Mouse (Mus musculus) G1E (cell line): Measurements from ENCODE around the gene Lamtor2. TPM values are rescaled to one million over a fixed set of nuclear protein-coding genes. Genes with fewer than 3 reads are reported as not detected.

ENCODE experiments used
- ATAC-seq: 2 replicates; pipeline ENCODE4 v1.8.0; 2016; ENCODE audit warnings: mild to moderate bottlenecking; ENCODE audit not compliant: insufficient number of reproducible peaks, poor library complexity, low FRiP score, severe bottlenecking; ENCODE audit errors: extremely low read depth
- DNase-seq: peaks from one replicate; pipeline ENCODE4 v3.0.0; 2012; ENCODE audit warnings: low spot score
- H3K27me3 ChIP-seq: 2 replicates; pipeline ENCODE4 v1.6.1; 2012; ENCODE audit warnings: mild to moderate bottlenecking, low read length, inconsistent platforms; ENCODE audit not compliant: insufficient read depth
- H3K36me3 ChIP-seq: replicated peaks from 2 replicates; pipeline ENCODE3; 2012; ENCODE audit warnings: mild to moderate bottlenecking, inconsistent platforms
- H3K4me1 ChIP-seq: 2 replicates; pipeline ENCODE4 v1.6.1; 2012; ENCODE audit warnings: low read depth, low read length, inconsistent platforms, mixed read lengths; ENCODE audit not compliant: insufficient read depth
- H3K4me3 ChIP-seq: 2 replicates; pipeline ENCODE4 v1.5.1; 2012; ENCODE audit warnings: low read depth, mild to moderate bottlenecking, inconsistent platforms, low read length, moderate library complexity, mixed read lengths
- H3K9me3 ChIP-seq: replicated peaks from 2 replicates; pipeline ENCODE4 v1.6.1; 2012; ENCODE audit warnings: inconsistent platforms
- CTCF ChIP-seq: IDR thresholded peaks from 2 replicates; pipeline ENCODE4 v1.5.1; 2012; ENCODE audit warnings: low read depth, low read length, inconsistent platforms, mixed read lengths
- GATA1 ChIP-seq: IDR thresholded peaks from 2 replicates; pipeline ENCODE4 v1.6.1; 2012; ENCODE audit warnings: borderline replicate concordance, low read length, inconsistent platforms, mixed read lengths
- GATA2 ChIP-seq: IDR thresholded peaks from 2 replicates; pipeline ENCODE4 v1.6.1; 2012; ENCODE audit warnings: low read depth, low read length, inconsistent platforms, borderline replicate concordance
- POLR2AphosphoS5 ChIP-seq: IDR thresholded peaks from 2 replicates; pipeline ENCODE4 v1.6.1; 2012; ENCODE audit warnings: low read depth, low read length, inconsistent platforms; ENCODE audit not compliant: insufficient replicate concordance
- TAL1 ChIP-seq: conservative IDR thresholded peaks from 2 replicates; pipeline ENCODE4 v1.6.1; 2012; ENCODE audit warnings: low read depth, low read length, inconsistent platforms, mixed read lengths
- polyA plus RNA-seq: library from polyadenylated mRNA; stranded (reverse); fragments of >175 nt; gene quantifications from 2 replicates; pipeline ENCODE4 v1.2.3, GENCODE M21; 2012
- total RNA-seq, 2 experiments: library from RNA; stranded (forward) in 1 of 2; stranded (reverse) in 1 of 2; fragments of 200-1000 nt in 1 of 2; fragments of >200 nt in 1 of 2; fragmentation: Nextera tagmentation in 1 of 2; gene quantifications; 2 replicates each; pipeline ENCODE4 v1.2.3; 2014 to 2017

Gene Lamtor2
- total and polyA plus RNA-seq, 3 experiments: 44.7 to 182 (median 97.5) TPM

DNA sequence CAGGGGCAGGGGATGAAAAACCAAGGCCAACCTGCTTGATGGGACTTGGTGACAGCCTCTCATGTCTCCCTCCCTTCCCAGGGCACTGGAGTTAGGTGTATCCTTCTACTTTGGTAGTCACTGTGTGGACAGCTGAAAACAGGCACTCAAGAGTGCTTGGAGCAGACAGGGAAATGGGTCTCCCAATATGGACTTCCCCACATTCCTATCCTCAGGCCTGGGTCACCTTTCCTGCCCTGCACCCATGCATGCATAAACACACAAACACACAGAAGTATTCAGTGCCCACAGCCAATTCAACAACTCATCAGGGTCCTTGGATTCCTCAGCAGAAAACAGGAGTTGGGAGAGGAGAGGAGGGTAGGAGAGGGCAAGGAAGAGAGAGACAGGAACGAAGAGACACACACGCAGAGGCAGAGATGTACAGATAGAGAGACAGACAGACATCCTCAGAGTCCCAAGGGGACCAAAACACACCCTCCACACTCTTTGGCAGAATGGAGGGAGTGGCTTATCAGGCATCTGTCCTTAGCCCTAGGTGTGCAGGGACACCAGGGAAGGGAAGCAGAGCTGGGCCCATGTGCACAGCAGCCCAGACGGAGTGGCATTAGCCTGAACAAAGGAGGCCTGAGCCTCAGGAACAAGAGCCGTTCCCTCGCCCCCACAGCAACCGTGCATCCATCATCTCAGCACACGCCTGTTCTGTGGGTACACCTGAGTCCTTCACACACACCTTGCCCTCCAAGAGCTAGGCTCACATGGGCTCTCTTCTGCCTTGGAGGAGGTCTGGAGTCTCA is 23.5 kb downstream of the Lamtor2 start:
- Histone ChIP-seq H3K27me3 (peaks cover 3% of the 10 kb centered on the region; the same call in 1 of the 2 replicates), H3K9me3 (no peaks in the 10 kb centered on the region), H3K4me1 (peaks cover 62% of the 10 kb centered on the region), H3K4me3 (peak overlapping the region; percentile 61; the same call in 1 of the 2 replicates), H3K36me3 (peaks cover 40% of the 10 kb centered on the region)
- ATAC-seq (no peak), DNase-seq (no peak)
- TF ChIP-seq POLR2AphosphoS5: no peak
- no peak for TF ChIP-seq GATA2
- TF ChIP-seq CTCF: no peak
- no peak for TF ChIP-seq TAL1
- TF ChIP-seq GATA1: no peak

DNA sequence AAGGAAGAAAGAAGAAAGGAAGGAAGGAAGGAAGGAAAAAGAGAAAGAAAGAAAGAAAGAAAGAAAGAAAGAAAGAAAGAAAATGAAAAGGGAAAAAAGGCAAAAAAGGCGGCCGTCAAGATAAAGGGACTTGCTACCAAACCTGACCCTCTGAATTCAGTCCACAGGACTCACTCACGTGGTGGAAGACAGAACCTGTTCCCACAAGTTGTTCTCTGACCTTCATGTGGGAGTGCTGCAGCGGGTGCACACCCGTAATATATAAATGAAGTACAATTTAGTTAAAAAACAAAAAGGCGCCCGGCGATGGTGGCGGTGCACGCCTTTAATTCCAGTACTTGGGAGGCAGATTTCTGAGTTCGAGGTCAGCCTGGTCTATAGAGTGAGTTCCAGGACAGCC is 24.2 kb downstream of the Lamtor2 start:
- peaks cover 3% of the 10 kb centered on the region; the same call in 1 of the 2 replicates for H3K27me3 ChIP-seq
- H3K4me3 ChIP-seq: no peak overlapping the region
- TF ChIP-seq GATA2 (no peak), POLR2AphosphoS5 (no peak), GATA1 (no peak), TAL1 (no peak), CTCF (no peak)
- H3K4me1 ChIP-seq: peaks cover 57% of the 10 kb centered on the region
- no peaks in the 10 kb centered on the region for H3K9me3 ChIP-seq
- peaks cover 48% of the 10 kb centered on the region for H3K36me3 ChIP-seq
- DNase-seq: no peak
- ATAC-seq: no peak

DNA sequence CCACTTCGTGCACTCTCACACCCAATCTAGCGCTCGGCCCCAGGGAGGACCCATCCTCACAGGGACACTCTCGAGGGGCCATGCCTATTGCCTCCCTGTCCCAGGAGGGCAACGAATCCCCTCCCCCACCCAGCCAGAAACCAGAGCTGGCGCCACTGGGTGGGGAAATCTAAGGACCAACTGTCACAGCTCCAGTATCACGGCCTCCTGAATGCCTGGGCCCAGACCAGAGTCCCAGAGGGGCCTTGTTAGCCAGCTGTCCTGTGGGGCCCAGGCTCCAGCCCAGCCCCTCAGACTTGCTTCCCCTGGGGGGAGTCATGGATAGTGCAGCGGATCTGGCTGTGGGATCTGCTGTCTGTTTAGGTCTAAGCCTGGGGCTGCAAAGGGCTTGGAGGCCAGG is 25.3 kb downstream of the Lamtor2 start:
- peaks cover 46% of the 10 kb centered on the region for H3K4me1 ChIP-seq
- DNase-seq (no peak), ATAC-seq (no peak)
- H3K9me3 ChIP-seq: no peaks in the 10 kb centered on the region
- H3K36me3 ChIP-seq: peaks cover 58% of the 10 kb centered on the region
- peak overlapping the region; percentile 55; the same call in 1 of the 2 replicates for H3K4me3 ChIP-seq
- no peak for TF ChIP-seq CTCF
- TF ChIP-seq GATA2: no peak
- TF ChIP-seq GATA1: no peak
- no peak for TF ChIP-seq POLR2AphosphoS5
- TF ChIP-seq TAL1: no peak
- peaks cover under 1% of the 10 kb centered on the region; the same call in 1 of the 2 replicates for H3K27me3 ChIP-seq

DNA sequence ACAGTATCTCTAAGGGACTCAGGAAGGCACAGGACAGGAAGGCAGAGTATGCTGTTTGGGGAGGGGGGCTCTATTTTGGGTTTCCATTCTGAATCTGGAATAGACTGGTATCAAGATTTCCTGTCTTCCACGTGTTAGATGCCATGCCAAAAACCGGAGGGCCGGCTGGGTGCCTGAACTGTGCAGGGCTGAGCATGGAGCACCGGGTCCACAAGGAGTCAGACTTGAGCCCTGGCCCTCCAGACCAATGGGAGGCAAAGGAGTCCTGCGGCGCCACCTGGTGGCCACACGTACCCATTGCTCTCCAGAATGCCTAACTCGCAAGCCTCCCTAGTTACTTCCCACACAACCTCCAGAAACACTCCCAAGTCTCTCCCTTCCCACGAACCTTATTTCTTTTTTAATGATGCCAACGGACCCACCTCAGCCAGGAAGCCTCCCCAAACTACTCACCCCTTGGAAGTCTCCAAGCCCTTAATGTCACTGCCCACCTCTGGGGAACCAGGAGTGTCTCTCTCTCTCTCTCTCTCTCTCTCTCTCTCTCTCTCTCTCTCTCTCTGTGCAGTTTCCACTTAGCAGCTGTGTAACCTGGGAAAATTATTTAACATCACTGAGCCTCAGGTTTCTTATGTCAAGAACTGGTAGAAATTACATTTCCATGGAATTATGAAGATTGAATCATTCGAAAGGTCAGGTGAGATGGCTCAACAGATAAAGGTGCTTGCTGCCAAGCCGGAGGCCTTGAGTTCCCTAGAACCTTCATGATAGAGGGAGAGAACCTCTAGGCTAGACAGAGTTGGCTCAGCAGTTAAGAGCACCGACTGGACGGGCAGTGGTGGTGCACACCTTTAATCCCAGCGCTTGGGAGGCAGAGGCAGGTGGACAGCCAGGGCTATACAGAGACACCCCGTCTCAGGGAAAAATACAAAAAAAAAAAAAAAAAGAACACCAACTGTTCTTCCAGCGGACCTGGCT is 26.4 kb downstream of the Lamtor2 start:
- ATAC-seq (peak; percentile 78), DNase-seq (peak; percentile 83)
- peaks cover 52% of the 10 kb centered on the region for H3K4me1 ChIP-seq
- TF ChIP-seq GATA1 (no peak), CTCF (peak; percentile 98)
- H3K4me3 ChIP-seq: no peak overlapping the region
- H3K27me3 ChIP-seq: no peaks in the 10 kb centered on the region
- peaks cover 64% of the 10 kb centered on the region for H3K36me3 ChIP-seq
- no peaks in the 10 kb centered on the region for H3K9me3 ChIP-seq

DNA sequence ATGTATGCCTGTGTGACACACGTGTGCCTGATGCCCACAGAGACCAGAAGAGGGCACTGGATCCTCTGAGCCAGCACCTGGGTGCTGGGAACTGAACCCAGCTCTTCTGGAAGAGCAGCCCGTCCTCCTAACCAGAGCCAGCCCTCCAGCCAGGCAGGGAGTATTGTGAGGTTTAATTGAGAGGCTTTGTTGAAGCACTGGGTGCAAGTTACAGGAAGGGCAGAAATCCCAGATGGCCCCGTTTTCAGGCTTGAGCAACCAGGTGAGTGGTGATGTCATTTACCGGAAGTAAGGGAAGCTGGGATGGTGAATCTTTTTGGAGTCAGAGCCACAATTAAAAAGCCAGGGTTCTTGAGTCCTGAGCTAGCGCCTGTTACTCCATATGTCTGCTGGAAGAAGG is 27.9 kb downstream of the Lamtor2 start:
- TF ChIP-seq TAL1 (no peak), GATA2 (no peak), CTCF (no peak), GATA1 (no peak), POLR2AphosphoS5 (no peak)
- no peaks in the 10 kb centered on the region for H3K27me3 ChIP-seq
- DNase-seq (no peak), ATAC-seq (no peak)
- H3K9me3 ChIP-seq: no peaks in the 10 kb centered on the region
- peaks cover 64% of the 10 kb centered on the region for H3K36me3 ChIP-seq
- peaks cover 50% of the 10 kb centered on the region for H3K4me1 ChIP-seq
- no peak overlapping the region for H3K4me3 ChIP-seq

DNA sequence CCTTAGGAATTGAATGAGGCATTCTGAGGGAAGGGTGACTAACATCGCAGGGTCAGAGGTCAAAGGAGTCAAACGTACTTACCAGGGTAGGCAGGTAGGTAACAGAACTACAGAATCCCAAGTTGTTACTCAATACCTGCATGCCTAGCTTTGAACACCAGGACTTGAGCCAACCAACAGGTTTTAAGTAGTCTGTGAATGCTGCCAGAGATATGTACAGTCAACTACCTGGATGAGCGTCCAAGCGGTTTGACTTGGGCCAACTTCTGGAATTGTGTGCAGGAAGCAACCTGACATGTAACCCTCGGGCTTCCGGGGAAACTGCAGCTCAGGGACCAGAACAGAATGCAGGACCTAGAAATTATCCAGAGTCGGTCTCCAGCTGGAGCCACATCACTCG is 29.8 kb downstream of the Lamtor2 start:
- no peak for DNase-seq
- Histone ChIP-seq H3K9me3 (no peaks in the 10 kb centered on the region), H3K4me3 (no peak overlapping the region), H3K36me3 (peaks cover 50% of the 10 kb centered on the region), H3K27me3 (no peaks in the 10 kb centered on the region; the same call in 1 of the 2 replicates), H3K4me1 (peaks cover 43% of the 10 kb centered on the region)
- TF ChIP-seq GATA2: no peak
- TF ChIP-seq GATA1: no peak
- no peak for TF ChIP-seq CTCF
- no peak for TF ChIP-seq POLR2AphosphoS5
- TF ChIP-seq TAL1: no peak
- ATAC-seq: no peak
